Mouse (Mus musculus) heart, adult 11 months (tissue): ENCODE data around the gene Chst8.

ENCODE experiments used
- DNase-seq: peaks from one replicate; pipeline ENCODE4 v3.0.0; 2022

Gene Chst8

DNA sequence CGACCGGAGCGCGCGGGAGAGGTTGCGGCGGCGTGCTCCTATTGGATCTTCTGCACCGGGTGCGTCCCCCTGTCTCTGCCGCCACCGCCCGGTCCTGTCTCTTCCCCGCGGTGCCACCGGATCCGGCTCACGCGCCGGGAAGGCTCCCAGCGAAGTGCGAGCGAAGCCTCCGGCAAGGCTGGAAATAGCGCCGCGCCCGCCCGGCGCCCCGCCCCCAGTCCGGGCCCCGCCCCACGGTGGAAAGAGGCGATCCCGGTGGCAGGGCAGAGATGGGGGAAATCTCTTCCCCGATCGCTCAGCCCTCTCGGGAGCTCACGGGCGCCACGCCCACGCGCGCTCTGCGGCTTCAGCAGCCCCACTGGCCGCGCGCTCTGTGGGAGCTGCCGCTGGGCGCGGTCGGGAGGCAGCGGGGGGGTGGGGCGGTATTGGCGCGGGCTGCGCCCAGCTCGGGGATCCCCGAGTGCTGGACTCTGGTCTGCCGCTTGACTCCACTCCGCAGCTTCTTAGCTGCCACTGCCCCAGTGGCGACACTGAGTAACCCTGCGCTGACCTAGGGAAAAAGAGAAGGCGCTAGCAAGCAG is at the start of gene Chst8:
TSS of gene Chst8 (minus strand) at position 181 of the 581 bp plus-strand sequence.
- peak; percentile 98 for DNase-seq

DNA sequence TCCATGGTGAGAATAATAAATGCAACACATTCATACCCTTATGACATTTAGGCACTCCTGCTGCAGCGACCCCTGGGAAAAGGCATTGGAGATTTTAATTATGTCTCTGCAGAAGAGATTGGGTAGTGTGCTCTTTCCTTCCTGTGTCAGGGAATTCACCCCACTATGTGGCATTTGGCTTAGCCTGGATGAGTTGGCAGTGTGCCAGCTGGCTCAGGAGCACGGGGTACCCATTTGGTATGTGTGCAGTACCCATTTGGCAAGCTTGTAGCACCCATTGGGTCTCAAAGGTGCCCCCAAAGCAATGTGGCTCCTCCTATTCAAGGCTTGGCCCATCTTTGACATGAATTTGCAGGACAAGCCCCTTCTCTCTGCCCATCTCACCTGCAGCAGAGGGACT is 45.8 kb upstream of the Chst8 start:
- DNase-seq = no peak

DNA sequence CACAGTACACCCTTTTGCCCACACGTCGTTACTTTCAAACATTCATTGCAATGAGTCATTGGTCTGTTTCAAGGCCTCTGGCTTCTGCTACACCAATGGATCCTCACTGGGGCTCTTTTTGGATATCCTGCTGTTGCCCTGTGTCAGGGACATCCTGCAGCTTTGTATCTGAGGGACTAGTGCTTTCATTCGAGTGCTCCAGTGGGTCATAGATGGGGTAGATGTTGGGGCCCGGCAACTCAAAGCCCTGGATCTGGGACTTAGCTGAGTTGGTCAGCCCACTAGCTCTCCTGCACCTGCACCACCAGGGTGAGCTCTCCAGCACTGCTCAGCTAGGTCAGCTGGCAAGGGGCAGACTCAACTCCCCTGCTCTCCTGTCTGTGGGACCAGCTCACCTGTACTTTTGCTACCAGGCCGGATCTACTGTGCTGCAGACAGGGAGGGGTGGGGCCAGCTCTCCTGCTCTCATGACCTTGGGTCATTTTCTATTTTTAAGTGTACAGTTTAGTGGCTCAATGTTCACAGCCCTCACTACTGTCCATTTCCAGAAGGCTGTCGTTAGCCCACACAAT is 42.4 kb upstream of the Chst8 start:
- DNase-seq = no peak

DNA sequence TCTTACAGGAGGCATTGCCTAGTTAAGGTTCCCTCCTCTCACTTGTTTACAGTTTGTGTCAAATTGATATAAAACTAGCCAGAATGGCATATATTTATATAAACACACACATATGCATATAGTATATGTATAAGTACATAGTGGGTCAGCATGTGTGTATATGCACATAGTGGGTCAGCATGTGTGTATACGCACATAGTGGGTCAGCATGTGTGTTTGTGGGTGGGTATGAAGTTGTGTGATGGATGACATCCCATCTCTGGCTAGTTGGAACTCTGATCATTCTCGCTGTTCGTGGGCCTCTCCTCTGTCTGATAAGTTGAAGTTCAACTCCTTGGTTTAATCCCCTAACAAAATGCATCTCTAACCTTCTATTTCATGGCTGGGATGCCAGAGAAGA is 40.9 kb upstream of the Chst8 start:
- no peak for DNase-seq

DNA sequence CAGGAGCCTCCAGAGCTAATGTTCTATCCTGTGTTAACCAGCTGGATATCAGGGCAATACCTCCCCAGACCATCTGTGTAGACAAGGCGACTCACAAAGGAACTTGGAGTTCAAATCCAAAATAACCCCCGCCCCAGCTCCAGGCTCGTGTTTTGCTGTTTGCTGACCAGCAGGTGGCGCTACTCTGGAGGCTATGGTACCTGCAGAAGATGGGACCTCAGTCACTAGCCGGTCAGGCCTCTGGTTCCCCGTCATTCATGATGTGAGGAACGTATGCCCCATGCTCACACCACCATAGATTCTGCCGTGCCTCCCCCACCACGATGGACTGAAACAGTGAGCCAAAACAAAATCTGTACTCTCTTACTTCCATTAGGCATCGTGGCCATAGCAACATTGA is 37.1 kb upstream of the Chst8 start:
- DNase-seq = no peak

DNA sequence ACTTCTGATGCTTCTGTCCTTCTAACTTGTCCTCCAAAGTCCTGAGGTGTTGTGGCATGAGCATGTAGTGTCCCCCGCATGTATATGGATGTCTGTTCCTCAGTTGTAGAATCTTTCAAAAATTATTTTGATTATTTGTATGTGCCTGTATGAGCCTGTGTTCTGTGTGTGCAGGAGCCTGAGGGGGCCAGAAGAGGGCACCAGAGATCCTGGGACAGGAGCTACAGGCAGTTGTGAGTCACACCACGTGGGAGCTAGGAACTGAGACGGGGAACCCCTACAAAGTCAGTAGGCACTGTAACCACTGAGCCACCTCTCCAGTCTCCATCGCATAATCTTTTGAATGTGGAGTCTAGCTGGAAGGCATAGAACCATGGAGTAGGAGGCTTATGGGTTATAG is 36.3 kb upstream of the Chst8 start:
- no peak for DNase-seq

DNA sequence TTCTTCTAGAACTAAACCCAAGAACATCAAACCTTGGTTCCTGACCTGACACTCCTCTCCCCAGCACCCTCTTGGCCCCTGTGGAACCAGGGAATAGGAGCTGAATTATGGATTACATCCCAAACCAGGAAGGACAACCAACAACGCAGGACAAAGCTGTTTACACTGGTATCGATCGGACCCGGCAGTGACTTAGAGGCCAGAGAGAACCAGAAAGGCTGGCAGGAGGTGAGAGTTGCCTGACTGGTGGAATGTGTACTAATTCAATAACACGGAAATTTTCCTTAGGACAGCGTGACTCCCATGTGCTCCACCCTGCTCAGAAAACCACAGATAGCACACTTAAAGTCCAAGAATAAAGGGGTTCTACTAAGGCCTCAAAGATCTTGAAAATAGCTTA is 35.4 kb upstream of the Chst8 start:
- no peak for DNase-seq

DNA sequence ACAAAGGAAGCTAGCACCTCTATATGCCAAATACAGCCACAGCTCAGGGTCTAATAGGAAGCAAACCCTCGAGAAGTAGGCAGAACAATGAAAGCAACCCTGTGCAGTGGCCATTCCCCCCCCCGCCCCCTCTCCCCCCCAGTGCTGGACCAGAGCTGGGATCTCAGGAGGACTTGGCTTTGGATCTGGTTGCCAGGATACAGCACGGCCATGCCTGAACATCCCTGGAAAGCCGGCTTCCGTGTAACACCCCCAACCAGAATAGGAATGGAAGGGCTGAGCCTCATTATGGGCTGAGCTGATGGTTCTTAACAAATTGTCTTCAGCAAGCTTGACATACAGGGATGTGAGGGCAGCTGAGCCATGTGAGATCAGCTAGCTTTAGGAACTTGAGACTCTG is 34.9 kb upstream of the Chst8 start:
- DNase-seq = no peak

DNA sequence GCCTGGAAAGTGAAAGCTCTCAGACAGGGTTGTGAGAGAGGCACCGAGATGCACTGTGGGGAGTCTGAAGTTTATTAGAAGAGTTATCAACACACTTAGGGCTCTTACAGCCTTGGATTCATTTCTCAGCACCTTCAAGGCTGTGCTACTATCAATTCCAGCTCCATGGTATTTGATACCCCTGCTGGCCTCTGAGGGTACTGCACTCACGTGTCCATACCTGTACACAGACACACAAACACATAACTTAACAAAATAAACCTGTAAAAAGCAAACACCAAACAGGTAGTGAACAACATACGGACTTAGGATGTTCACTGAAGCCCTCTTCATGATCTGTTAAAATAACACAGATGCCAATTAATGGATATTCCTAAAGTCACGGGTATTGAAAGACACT is 26.2 kb upstream of the Chst8 start:
- DNase-seq = no peak

DNA sequence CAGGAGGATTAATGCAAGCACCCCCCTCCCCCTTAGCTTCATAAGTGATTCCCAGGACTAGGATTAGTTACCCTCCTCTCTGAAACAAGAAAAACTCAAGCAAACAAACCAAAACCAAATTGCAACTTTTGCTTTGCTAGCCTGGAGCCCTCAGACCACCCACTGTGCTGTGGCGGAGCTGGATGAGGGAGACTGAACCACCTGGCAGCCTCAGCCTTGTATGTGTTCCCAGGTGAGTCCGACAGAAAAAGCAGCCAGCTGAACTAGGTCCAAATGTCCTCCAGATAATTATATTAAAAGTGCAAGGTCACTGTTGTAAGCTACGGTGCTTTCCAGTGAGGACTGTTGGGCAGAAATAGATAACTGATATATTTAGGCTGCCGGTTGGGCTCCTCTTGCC is 25.7 kb upstream of the Chst8 start:
- DNase-seq = no peak

DNA sequence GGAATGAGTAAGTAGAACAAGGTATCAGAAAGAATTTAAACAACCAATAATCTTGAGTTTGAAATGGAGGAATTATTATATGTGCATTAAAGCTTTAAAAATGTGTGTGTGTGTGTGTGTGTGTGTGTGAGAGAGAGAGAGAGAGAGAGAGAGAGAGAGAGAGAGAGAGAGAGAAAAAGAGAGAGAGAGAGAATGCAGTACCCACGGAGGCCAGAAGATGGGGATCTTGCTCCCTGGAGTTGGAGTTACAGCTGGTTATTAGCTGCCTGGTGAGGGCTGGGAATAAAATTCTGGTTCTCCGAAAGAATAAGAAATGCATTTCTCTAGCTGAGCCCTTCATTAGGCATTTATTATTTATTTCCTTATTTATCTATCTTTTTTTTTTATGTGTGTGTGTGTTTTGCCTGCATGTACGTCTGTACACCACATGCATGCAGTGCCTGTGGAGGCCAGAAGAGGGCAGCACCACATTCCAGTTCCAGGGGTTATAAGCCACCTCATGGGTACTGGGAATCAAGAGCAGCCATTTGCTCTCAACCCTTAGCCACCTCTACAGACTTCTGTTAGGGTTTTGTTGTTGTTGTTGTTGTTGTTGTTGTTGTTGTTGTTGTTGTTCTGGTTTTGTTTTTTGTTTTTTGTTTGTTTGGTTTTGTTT is 13.9 kb upstream of the Chst8 start:
- DNase-seq = no peak

DNA sequence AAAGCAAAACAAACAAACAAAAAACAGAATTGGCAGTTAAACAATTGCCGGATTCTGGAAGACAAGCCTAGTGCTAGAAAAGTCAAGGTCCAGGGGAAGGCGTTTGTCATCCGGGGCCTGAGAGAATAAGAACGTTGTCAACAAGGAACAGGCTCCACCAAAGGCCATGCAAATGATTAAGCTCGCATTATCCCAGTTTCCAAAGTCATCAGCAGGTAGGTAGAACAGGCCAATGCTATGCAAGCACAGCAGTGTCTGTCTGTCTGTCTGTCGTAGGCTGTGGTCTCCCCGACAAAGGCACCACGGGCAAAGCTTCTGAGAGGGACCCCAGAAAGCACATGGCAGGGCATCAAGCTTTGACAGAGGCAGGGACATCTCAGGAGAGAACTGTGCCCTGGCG is 9.1 kb upstream of the Chst8 start:
- no peak for DNase-seq

DNA sequence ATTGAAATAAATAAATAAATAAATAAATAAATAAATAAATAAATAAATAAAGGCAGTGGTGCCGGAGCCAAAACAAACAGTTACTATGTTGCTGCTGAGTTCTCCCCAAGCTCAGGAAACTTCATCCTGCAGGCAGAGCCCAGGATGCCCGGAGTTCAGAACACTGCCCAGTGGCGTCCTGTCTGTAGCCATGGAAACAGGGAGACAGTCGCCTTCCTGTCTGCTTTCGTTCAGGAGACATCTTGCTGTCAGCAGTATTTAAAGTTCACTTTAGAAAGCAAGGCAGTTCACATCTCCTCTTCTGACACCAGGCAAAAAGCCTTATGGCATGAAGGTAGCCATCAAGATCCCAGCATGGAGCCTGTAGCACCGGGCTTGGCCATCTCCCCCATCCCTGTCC is 8.0 kb upstream of the Chst8 start:
- no peak for DNase-seq

DNA sequence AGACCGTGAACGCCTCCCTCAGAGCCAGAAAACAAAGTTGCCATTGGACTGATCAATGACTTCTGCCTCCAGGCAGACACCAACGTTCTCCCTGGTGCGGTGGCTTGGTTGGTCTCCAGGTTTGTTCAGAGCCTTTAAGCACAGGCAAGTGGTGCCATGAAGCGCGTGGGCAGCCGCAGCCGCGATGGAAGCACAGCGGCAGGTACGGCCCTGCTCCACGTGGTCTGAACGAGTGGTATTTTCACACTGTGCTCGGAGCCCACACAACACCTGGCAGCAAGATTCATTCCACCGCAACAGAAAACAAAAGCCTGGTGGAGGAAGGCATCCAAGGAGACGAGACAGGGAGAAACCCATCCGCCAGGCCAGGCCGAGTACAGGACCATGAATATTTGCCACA is 7.3 kb upstream of the Chst8 start:
- no peak for DNase-seq

DNA sequence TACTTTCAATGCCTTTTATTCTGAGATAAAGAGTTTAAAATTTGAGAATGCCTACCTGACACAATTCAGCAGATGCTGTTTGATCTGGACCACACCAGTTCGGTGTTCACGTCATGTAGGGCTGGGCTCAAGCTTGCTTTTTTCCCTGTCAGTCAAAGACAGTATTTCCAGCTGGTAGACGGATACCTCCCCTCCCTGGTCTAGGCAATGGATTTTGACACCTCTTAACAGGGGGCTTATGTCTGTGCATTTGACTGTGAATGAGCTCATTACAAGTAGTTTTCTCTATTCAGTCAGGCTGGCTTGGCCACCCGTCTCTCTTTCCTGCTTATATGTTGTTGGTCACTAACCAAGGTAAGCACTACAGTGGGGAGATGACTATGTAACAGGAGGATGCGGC is 6.1 kb upstream of the Chst8 start:
- DNase-seq = no peak

DNA sequence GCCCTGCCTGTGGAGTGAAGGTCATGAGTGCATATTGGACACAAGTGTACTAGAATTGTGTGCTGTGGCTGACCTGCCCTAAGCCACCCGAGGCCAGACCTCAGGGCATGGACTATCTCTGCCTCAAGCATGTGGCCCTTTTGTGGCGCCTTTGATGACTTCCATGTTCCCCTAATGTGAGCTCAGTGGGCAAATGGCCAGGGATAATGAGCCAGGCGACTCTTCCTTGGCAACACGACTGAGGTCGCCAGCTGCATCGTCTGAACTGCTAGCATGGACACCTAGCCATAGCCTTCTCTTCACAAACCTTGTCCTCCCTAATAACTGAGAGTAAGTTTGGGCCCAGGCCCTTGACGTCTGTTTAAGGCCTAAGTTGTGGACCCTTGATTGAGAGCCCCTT is 4.5 kb upstream of the Chst8 start:
- no peak for DNase-seq

DNA sequence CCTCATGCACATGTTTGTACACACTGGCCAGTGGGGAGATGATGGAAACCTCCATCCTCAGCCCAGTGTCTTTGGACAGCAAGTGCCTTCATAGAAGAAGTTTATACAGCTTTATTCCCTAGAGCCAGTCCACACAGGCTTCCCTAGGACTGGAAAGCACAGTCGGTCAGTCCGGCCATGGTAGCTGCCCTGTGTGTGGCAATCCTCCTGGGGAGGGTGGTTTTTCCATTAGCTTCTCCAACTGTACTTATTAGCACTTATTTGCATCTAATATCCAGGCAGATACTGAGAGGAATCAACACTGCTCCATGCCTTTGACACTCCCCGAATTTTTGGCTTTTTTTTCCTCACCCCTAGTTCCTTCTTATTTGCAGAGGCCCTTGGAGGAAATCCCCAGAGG is 2.3 kb upstream of the Chst8 start:
- no peak for DNase-seq

DNA sequence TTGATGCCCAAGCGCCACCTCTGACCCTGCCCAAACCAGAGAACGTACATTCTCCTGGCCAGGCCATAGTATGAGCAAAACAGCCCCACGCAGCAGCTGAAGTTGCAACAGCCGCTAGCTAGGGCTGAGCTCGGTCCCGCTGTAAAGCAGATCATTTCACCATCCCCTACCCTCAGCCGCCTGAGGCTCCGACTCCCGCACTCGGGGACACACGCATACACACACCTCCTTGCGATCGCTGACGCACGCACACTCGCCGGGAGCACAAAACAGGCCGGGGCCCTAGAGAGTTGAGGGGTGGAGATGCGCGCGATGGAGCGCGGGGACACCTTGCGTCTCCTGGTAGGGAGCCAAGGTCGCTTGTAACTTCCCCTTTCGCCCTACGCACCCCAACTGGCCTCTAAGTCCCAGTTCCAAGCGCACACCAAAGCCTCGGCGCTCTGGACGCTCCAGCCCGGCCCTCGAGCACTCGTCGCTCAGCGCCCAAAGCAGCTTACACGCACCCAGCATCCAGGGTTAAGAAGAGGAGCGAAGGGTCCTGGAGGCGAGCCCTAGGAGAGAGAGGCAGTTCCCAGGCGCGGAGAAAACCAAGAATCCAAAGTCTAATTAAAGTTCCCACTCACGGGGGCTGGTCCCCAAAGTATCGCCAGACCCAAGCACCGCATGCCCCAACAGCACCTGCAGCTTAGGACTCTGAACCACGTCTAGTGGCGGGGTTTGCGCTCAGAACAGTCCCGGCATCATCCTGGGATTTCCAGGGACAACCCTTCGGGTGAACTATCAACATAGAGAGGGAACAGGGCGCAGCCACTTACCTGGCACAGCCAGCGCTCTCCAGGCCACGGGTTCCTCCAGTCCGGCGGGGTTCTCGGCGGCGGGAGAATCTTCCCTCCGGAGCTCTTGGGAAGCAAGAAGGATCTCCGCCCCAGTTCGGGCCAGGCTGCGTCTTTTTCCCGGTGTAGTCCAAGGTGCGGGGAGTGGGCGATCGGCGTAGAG is 682 bp downstream of the Chst8 start:
- no peak for DNase-seq

DNA sequence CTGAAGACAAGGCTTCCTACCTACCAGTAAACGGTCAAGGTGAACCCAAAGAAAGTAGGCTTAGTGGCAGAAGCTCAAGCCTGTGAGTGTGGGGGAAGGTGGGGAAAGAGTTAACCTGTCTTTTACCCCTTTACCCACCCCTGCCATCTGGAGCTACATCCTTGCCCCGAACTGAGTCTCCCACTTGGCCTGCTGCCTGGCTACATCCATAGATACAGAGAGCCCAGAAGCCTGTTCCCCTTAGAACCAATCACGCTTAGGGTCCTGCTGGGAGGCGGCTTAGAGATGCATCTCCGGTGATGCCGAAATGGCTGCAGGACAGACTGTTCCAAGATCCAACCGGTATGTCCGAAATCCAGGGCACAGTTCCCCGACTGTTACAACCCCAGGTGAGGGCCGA is 1.5 kb downstream of the Chst8 start:
- no peak for DNase-seq

DNA sequence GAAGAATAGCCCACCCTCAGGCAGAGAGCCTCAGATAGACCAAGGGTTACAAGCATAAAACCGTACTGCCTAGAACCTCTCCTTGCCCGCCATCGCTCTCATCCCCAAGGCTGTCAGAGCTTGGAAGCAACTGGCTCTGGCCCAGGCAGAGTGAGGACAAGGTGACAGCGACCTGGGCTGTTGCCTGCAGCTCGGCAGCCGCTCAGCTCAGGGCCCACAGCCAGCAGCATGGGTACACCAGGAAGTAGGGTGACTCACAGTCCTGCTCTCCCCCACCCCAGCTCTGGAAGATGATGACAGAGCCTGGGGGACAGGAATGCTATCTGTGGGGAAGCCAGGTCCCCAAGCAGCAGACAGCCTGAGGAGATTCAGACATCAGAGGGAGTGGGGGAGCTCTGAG is 6.2 kb downstream of the Chst8 start:
- peak; percentile 93 for DNase-seq

DNA sequence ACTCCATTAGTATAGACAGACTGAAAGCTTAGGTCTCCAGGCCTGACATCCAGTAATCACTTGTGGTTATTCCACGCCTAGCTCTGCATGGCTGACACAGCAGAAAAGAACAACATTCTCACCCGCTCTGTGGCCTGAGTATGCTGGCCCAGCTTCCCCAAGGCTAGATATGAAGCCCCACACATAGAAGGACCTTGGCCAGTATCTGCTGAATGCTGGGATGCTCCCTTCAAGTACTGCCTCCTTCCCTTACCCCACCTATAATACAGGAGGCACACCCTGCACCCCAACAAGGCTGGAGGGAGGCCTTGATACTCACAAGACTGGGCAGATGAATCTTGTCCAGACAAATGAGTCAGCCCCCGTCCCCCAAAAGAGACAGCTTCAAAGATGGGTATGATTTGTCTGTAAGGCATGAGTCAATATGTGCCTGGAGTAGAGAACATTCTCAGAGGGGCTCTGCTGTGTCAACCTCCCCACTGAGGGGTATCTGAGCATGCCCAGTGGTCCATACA is 6.8 kb downstream of the Chst8 start:
- DNase-seq = no peak

DNA sequence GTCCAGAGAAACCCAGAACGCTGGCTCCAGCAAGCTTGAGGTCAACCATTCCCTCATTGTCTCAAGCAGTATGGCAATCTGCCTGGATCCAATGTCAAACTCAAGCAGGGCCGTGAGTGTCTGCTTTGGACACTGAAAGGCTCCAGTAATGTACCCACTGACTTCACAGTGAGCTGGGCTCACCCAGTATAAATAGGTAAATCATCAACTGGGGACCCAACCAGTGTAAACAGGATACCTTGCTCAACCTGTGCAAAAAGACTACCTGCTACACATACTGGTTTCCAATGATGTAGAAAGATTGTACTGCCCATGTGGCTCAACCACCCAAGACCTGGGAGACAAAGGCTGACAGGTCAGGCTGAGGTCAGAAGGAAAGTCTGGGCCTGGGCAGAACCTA is 7.5 kb downstream of the Chst8 start:
- DNase-seq = no peak

DNA sequence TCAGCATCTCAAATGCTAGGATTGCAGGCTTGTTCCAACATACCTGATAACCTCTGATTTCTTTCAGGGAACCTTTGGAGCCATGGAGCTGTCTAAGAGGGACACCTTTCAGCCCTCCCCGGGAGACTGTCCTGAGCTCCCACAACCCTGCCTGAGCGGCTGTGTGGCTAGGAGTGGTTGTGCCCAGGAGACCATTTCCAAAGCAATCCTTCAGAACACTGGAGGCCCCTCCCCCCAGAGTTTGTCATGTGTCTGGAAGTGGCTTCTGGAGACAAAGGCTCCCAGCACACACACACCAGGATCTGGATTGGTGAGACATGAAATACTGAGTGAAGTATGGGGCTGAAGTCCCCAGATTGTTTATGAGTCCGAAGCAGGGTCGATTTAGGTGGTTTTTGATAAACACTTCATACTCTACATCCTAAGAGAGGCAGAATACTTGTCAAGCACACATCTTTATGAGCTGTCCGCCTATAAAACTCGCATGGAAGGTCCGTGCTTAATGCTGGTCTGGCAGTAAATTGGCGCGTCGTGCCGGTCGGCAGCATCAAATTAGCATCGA is 12.5 kb downstream of the Chst8 start:
- no peak for DNase-seq
